Mouse (Mus musculus) lung, postnatal 0 days (tissue): Measurements from ENCODE around the gene Fbln1. TPM values are rescaled to one million over a fixed set of nuclear protein-coding genes. Genes with fewer than 3 reads are reported as not detected.

Experiments
- ATAC-seq: fragments of 200-750 bp; cut with Nextera tagmentation; 2 replicates; pipeline ENCODE4 v1.8.0; 2017; ENCODE audit warnings: moderate library complexity
- DNase-seq: peaks from one replicate; pipeline ENCODE4 v3.0.0-alpha.2; 2016; ENCODE audit warnings: low spot score
- H3K27ac ChIP-seq: fragments of 300-500 bp; sonication (generic); 2 replicates; pipeline ENCODE4 v1.5.1; 2014; ENCODE audit warnings: antibody characterized with exemption, mild to moderate bottlenecking, low read length, mixed read lengths
- H3K27me3 ChIP-seq: fragments of 300-500 bp; sonication (generic); replicated peaks from 2 replicates; pipeline ENCODE4 v1.6.1; 2014; ENCODE audit warnings: low read length, mixed read lengths; ENCODE audit not compliant: insufficient read depth
- H3K36me3 ChIP-seq: fragments of 300-500 bp; sonication (generic); 2 replicates; pipeline ENCODE4 v1.6.1; 2014; ENCODE audit warnings: low read length, mixed read lengths; ENCODE audit not compliant: insufficient read depth
- H3K4me1 ChIP-seq: fragments of 300-500 bp; sonication (generic); 2 replicates; pipeline ENCODE4 v1.6.1; 2014; ENCODE audit warnings: antibody characterized with exemption, low read depth, low read length, mixed read lengths; ENCODE audit not compliant: insufficient read depth
- H3K4me2 ChIP-seq: fragments of 300-500 bp; sonication (generic); replicated peaks from 2 replicates; pipeline ENCODE4 v1.6.1; 2014; ENCODE audit warnings: low read depth, mild to moderate bottlenecking, low read length, moderate library complexity, mixed read lengths
- H3K4me3 ChIP-seq: fragments of 300-500 bp; sonication (generic); 2 replicates; pipeline ENCODE4 v1.5.1; 2014; ENCODE audit warnings: low read depth, low read length
- H3K9ac ChIP-seq: fragments of 300-500 bp; sonication (generic); replicated peaks from 2 replicates; pipeline ENCODE4 v1.6.1; 2014; ENCODE audit warnings: low read depth, mild to moderate bottlenecking
- H3K9me3 ChIP-seq: fragments of 300-500 bp; sonication (generic); 2 replicates; pipeline ENCODE4 v1.6.1; 2016; ENCODE audit warnings: low read length, mixed read lengths
- CTCF ChIP-seq: IDR thresholded peaks from 2 replicates; pipeline ENCODE4 v1.5.1; 2016; ENCODE audit warnings: antibody characterized with exemption, mild to moderate bottlenecking
- EP300 ChIP-seq: IDR thresholded peaks from 2 replicates; pipeline ENCODE4 v1.6.1; 2016; ENCODE audit warnings: antibody characterized with exemption, mild to moderate bottlenecking, control low read depth
- WGBS: fragments of 180-500 bp; shearing (Covaris S2); extraction: QIAGEN DNeasy Blood & Tissue Kit; methylation state at CpG from one replicate; pipeline ENCODE4 v1.1.7; 2014; 5-methylcytosine and 5-hydroxymethylcytosine counted together
- polyA plus RNA-seq: library from polyadenylated mRNA; unstranded; fragments of >200 nt; fragmentation: Nextera tagmentation; extraction: Ambion mirVana; gene quantifications from 2 replicates; pipeline ENCODE4 v1.2.1, GENCODE M21; 2015

The Fbln1 gene
- polyA plus RNA-seq, 1 experiment from 2014 or later = 45.7 TPM

GRCm38 (mm10) chr15:85202787-85203186, 3.0 kb upstream of the Fbln1 start:
- no peak for ATAC-seq
- no peaks in the 10 kb centered on the region for H3K9me3 ChIP-seq
- no peak overlapping the region for H3K27ac ChIP-seq
- DNase-seq = no peak
- H3K9ac ChIP-seq = no peak overlapping the region
- H3K4me2 ChIP-seq = no peak overlapping the region
- 44% methylated on average over 5 of the region's 5 CpGs for WGBS
- TF ChIP-seq EP300 (no peak), CTCF (no peak)
- H3K4me1 ChIP-seq = peaks cover 9% of the 10 kb centered on the region; the same call in 1 of the 2 replicates
- H3K4me3 ChIP-seq = no peak overlapping the region
- H3K27me3 ChIP-seq = no peaks in the 10 kb centered on the region
- no peaks in the 10 kb centered on the region for H3K36me3 ChIP-seq

GRCm38 (mm10) chr15:85204383-85204782, 1.4 kb upstream of the Fbln1 start:
- WGBS = 74% methylated on average over 8 of the region's 8 CpGs
- no peak for TF ChIP-seq EP300
- TF ChIP-seq CTCF = no peak
- ATAC-seq (no peak), DNase-seq (no peak)
- H3K4me2 ChIP-seq = no peak overlapping the region
- no peaks in the 10 kb centered on the region for H3K9me3 ChIP-seq
- H3K27ac ChIP-seq = no peak overlapping the region
- no peaks in the 10 kb centered on the region for H3K36me3 ChIP-seq
- H3K9ac ChIP-seq = no peak overlapping the region
- no peak overlapping the region for H3K4me3 ChIP-seq
- H3K4me1 ChIP-seq = peaks cover 9% of the 10 kb centered on the region; the same call in 1 of the 2 replicates
- H3K27me3 ChIP-seq = no peaks in the 10 kb centered on the region

GRCm38 (mm10) chr15:85206703-85207075, 940 bp downstream of the Fbln1 start:
- H3K9ac ChIP-seq = no peak overlapping the region
- TF ChIP-seq EP300 (no peak), CTCF (no peak)
- no peaks in the 10 kb centered on the region for H3K27me3 ChIP-seq
- H3K4me2 ChIP-seq = peak overlapping the region; percentile 85
- H3K36me3 ChIP-seq = no peaks in the 10 kb centered on the region
- ATAC-seq = no peak
- DNase-seq = no peak
- no peaks in the 10 kb centered on the region for H3K9me3 ChIP-seq
- H3K4me1 ChIP-seq = no peaks in the 10 kb centered on the region
- H3K27ac ChIP-seq = no peak overlapping the region
- peak overlapping the region; percentile 44; the same call in 1 of the 2 replicates for H3K4me3 ChIP-seq
- 23% methylated on average over 3 of the region's 3 CpGs for WGBS

- H3K4me1 ChIP-seq = no peaks in the 10 kb centered on the region
- peak overlapping the region; percentile 85 for H3K4me2 ChIP-seq
- DNase-seq (no peak), ATAC-seq (no peak)
- TF ChIP-seq EP300 (no peak), CTCF (no peak)
- 24% methylated on average over 3 of the region's 3 CpGs for WGBS
- H3K27ac ChIP-seq = peak overlapping the region; percentile 28; the same call in 1 of the 2 replicates
- no peaks in the 10 kb centered on the region for H3K27me3 ChIP-seq
- H3K9ac ChIP-seq = no peak overlapping the region
- no peaks in the 10 kb centered on the region for H3K36me3 ChIP-seq
- H3K9me3 ChIP-seq = no peaks in the 10 kb centered on the region
- no peak overlapping the region; the same call in 1 of the 2 replicates for H3K4me3 ChIP-seq
Measured at GRCm38 (mm10) chr15:85207081-85207480, 1.3 kb downstream of the Fbln1 start.

GRCm38 (mm10) chr15:85207763-85208162, 2.0 kb downstream of the Fbln1 start:
- 17% methylated on average over 2 of the region's 2 CpGs for WGBS
- Histone ChIP-seq H3K9ac (no peak overlapping the region), H3K36me3 (no peaks in the 10 kb centered on the region), H3K27me3 (no peaks in the 10 kb centered on the region), H3K4me3 (no peak overlapping the region), H3K4me1 (no peaks in the 10 kb centered on the region), H3K27ac (no peak overlapping the region), H3K4me2 (peak overlapping the region; percentile 41), H3K9me3 (no peaks in the 10 kb centered on the region)
- ATAC-seq (peak; percentile 79), DNase-seq (peak; percentile 83)
- TF ChIP-seq CTCF (no peak), EP300 (peak; percentile 42; the same call in 1 of the 2 replicates)

GRCm38 (mm10) chr15:85208332-85208731, 2.6 kb downstream of the Fbln1 start:
- no peak overlapping the region for H3K9ac ChIP-seq
- no peaks in the 10 kb centered on the region for H3K27me3 ChIP-seq
- H3K4me2 ChIP-seq = peak overlapping the region; percentile 41
- H3K27ac ChIP-seq = no peak overlapping the region
- H3K36me3 ChIP-seq = no peaks in the 10 kb centered on the region
- ATAC-seq (no peak), DNase-seq (no peak)
- TF ChIP-seq CTCF (no peak), EP300 (no peak)
- H3K4me3 ChIP-seq = no peak overlapping the region
- 15% methylated on average over 10 of the region's 10 CpGs for WGBS
- no peaks in the 10 kb centered on the region for H3K9me3 ChIP-seq
- H3K4me1 ChIP-seq = no peaks in the 10 kb centered on the region

- Histone ChIP-seq H3K9me3 (no peaks in the 10 kb centered on the region), H3K27me3 (no peaks in the 10 kb centered on the region), H3K4me2 (no peak overlapping the region), H3K4me1 (no peaks in the 10 kb centered on the region), H3K36me3 (no peaks in the 10 kb centered on the region), H3K27ac (no peak overlapping the region), H3K4me3 (no peak overlapping the region), H3K9ac (no peak overlapping the region)
- no peak for DNase-seq
- no peak for ATAC-seq
- TF ChIP-seq CTCF (peak; percentile 58), EP300 (no peak)
- WGBS = 86% methylated on average over 3 of the region's 3 CpGs
Measured at GRCm38 (mm10) chr15:85209341-85209740, 3.6 kb downstream of the Fbln1 start.
